Mouse (Mus musculus) mesoderm, embryonic 11.5 days (tissue): ENCODE measurements at regions not wholly inside any gene's neighbourhood (a gene's known extent, or its start where the extent isn't known, plus 50 kb on each side); places are given as distances from the start of the nearest gene placed in this dataset.
A peak's percentile ranks its signal among the peaks of the same experiment; 100 is the strongest.

Experiments
- DNase-seq: peaks from one replicate; pipeline ENCODE4 v3.0.0-alpha.2; 2012; ENCODE audit warnings: low read depth, low spot score

DNA sequence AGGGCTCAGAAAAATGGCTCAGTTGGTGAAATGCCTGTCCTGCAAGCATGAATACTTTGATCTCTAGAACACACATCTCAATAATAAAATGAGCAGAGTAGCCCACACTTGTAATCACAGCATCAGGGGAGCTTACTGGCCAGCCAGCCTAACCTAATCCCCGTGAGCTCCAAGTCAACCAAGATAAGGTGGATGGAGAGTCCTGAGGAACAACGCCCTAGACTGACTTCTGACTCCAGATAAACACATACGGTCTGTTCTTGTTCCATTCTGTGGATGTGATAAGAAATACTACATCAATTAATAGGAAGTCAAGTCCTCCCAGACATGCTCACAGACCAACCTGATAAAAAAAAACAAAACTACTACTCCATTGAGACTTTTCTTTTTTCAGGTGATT, 180.4 kb upstream of the Jarid2 start:
- DNase-seq, result no peak

DNA sequence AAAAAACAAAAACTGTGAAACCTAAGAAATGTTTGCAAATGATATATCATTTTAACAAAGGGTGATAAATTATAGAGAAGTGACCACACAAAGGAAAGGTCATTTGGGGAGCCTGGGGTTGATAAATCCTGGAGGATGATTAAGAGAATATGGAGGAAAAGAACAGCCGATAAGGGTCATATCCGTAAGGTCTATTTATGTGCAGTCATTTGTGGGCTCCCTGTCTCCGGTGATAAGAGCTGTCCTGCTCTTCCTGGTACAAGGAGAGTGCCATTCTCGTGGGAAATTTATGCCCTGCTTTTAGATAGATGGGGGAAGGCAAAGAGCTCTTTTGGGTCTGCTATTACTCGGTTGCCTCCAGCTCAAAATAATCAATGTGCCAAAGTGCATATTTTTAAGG, 175.9 kb upstream of the Jarid2 start:
- no peak for DNase-seq

DNA sequence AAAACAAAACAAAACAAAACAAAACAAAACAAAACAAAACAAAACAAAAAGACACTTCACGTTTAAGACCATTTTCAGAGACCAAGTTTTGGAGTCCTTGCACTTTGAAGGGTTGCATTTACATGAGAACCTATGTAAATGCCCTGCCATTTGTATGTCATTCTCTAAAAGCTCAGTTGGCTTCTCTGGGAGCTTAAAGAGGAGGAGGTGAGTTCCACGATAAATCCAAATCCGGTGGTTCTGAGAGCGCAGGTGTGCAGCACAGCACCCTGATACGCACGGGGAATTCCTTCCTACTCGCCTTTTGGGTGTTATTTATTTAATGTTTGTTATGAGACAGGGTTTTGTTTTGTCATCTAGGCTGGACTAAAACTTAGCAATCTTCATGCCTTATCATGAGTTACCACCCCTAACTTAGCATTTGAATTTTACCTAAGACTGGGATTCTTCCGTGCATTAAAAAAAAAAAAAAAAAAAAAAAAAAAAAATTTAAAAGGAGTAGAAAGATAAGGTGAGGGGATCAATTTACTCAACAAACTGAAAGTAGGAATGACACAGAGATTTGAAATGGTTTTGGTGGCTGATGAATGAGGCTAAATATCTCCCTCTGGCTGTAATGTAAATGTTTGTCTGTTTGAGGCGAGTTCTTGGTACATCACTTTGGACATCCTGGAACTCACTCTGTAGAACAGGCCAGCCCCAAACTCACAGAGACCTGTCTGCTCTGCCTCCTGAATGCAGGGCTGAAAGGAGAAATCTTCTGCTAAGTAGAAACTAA, 174.4 kb upstream of the Jarid2 start:
- DNase-seq, result no peak

DNA sequence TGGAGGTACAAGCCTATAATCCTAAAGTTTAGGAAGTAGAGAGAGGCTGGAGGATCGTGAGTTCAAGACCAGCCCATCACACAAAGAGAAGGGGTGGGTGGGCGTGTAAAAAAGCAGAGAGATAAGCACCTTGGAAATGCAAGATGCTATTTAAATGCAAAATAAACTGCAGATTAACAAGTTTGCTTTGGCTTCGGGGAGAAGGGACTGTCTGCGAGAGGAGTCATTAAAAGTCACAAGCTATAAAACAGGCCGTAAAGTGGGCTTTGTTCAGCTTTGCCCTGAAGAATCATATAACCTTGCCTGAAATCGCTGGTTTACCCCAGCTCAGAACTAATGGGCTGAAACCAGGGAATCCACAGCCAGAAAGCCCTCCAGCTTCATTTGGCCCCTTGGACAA, 173.3 kb upstream of the Jarid2 start:
- DNase-seq, result no peak

DNA sequence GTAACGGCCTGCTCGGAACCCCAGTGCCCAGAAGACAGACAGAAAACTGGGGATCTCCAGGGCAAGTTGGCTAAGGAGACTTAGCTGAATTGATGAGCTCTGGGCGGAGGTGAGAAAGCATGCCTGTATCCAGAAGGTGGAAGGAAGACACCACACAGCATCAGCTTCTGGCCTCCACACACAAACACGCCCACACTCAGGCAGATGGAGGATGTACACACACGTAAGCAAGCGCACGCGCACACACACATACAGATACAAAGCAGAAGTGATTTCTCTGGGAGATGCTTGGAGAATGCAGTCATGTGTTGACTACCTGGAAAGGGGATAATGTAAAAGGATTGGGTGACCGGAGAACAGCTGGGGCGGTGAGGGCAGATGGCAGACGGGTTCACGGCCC, 171.2 kb upstream of the Jarid2 start:
- DNase-seq, result no peak

DNA sequence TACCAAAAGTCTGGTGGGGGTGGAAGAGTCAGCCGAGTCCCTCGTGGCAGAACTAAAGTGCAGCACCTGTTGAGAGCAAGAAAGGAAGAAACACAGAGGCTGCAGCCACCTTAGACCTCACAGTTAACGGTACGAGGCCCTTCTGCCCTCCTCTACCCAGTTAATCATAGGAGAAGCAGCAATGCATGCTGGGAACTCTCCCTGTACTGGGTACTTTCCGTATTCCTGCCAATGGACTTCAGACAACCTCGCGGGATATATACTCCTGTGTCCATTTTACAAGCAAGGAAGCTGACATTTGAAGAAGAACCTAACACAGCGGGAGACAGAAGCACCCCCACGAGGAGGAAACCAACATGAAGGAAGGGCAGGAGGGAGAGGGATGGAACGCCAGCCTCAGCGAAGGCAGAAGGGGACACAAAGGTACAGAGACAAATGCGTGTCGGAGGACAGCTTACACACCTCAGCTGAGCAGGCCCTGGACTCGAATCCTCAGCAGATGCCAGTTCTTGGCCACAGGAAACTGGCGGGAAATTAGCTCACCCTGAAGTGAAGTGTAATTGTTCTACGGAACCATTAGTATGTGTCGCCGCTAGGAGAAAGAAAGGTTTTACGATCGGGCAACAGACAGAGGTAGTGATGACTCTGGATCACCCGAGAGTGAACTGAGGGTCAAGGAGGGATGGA, 170.6 kb upstream of the Jarid2 start:
- DNase-seq, result no peak

DNA sequence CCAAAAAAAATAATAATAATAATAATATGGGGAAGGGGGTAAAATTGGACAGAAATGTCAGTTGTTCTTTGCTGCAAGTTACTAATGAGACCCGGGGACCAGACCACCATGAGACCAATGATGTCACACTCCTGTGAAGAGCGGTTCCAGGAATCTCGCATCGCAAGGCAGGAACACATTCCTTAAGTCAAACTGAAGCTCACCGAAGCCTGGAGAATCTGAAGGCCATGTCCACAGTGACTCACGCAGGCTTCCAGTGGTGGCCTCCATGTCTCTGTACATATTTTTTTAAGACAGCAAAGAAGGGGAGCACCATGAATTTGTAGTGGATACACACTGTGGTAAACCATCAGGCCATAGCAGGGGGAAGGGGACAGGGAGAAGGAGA, 170.1 kb upstream of the Jarid2 start:
- no peak for DNase-seq

DNA sequence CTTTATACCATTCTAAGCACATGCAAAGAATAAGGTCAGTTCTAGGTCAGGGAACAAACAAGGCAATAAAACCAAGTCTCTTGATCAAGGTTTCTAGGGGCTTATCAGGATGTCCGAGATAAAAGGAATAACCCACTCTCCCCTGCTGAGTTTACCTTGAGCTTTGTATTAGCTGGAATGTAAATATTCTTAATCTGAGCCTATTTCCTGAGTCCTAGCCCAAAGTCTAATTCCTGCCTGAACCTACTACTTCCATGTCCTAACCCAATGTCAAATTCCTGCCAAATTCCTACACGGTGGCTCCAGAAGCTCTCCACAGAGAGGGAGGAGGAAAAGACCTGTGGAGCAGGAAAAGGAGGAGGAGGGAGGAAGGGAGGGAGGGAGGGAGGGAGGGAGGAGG, 169.6 kb upstream of the Jarid2 start:
- no peak for DNase-seq

DNA sequence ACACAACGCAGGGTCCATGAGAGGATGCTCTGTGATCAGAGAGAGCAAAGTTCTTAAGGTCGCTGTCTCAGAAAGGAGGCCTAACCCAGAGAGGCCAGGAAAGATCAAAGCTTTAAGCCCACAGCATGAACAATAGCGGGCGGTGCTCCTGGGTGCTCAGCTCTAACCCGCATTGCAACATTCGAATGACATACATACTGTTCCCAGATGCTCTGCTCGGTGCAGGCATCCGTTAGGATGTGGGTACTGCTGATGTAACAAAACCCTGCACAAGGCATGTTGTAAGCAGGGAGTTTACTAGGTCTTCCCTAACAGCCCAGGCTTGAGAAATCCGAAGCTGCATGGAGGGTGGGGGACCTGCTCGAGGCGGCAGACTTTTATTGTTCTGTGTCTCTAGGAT, 164.6 kb upstream of the Jarid2 start:
- peak; percentile 30 for DNase-seq

DNA sequence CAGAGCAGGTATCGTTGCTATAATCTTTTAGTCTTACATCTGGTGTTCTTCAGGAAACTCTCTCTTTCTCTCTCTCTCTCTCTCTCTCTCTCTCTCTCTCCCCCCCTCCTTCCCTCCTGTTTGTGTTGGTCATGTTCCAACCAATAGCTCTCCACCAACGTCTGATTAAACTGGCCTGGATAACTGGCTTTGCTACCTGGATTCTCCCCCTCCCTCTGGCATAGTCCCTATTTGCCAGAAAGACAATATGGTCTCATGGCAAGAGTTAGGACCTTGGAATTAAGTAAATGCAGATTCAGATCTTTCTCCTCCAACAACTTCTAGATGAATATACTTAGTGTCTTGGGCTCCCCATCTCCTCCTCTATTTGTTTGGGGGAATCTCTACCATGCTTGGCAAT, 161.6 kb upstream of the Jarid2 start:
- no peak for DNase-seq

DNA sequence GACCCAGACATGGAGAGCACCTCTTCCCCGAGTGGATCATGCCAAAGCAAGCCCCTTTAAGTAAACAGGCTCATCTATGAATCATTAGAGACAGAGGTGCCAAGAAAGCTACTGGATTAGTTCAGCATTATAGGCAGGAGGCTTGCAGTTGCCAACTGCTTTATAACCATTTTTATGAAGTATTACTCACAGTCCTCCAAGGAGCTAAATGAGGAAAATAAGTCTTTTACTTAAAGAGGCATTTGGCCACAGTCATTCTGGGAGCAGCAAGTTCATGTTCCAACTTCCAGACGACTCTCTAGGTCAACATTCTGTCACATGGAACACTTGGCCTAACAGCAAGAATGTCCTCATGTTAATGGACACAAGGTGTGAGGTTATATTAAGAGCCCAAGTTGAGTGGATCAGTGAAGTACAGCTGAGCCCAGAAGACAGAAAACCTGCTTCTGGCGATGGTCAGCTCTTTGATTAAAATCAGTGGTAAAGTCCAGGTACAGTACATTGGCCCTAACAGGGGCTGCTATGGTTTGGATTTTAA, 160.0 kb upstream of the Jarid2 start:
- DNase-seq, result no peak

DNA sequence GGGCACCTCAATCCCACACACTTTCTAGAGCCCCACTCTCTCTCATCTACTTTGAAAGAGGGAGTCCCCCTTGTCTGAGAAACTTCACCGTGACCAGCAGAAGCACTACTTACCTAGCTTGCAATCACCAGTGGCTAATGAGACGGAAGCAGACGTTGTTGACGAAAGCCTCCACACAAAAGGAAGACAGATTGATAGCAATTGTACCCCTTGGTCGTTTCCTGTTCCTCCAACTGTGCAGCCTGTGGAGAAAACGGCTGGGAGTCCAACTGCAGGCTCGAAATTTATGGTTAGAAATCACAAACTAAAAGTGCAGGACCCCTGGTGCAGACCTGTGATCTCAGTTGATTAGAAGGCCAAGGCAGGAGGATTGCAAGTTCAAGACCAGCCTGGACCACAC, 155.8 kb upstream of the Jarid2 start:
- DNase-seq, result peak; percentile 37

DNA sequence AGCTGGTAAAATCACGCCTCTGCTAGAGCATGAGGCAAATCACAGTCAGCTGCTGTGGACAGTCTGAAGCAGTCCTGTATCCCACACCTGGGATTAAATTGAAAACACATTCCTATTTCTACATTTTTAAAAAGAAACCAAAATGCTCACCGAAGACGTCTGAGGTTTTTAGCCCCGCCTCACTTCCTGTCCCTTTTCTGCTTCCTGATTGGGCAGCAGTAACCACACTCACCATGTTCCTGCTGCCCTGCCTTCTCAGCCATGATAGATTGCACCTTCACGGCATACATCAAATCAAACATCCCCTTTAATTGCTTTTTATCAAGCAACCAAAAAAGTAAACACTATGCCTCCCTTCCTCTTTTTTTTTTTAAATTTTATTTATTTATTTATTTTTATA, 150.1 kb upstream of the Jarid2 start:
- no peak for DNase-seq

DNA sequence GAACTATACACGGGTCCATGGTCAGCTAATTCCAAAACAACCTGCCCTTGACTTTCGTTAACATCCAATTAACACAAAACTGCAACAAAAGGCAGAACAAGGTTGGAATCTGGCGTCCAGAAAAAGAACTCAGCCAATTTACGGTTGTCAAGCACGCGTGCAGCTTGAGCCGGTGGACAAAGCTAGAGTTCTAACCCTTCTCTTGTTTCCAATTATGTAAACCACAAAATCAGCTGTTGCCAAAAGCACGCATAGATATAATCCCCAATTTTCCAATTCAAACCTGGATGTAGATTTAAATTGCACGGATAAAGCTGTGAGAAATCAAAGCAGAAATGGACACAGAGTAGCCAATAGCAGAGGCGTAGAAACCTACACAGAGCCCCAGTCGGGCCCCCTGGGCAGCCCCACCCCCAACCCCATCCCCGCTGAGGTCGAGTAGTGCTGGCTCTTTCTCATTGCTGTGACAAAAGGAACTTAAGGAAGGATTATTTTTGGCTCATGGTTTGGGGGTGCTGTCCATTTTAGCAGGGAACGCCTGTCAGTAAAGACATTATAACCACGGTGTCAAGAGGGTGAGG, 149.0 kb upstream of the Jarid2 start:
- DNase-seq, result no peak

DNA sequence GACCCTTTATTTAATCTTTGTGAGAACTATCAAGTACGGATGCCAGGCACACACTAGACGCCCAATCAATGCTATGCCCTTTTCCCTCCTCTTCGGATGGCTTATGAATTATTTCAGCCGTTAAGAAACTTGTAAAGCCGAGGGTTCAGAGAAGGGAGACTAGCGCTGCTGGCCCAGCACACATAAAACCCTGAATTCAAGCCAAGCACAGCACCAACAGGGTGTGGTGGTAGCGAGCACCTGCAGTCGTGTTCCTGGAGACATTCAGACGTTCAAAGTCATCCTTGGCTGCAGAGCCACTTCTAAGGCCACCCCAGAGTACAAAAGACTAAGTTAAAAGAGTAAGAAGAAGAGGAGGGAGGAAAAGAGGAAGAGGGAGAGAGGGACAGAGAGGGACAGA, 148.5 kb upstream of the Jarid2 start:
- no peak for DNase-seq

DNA sequence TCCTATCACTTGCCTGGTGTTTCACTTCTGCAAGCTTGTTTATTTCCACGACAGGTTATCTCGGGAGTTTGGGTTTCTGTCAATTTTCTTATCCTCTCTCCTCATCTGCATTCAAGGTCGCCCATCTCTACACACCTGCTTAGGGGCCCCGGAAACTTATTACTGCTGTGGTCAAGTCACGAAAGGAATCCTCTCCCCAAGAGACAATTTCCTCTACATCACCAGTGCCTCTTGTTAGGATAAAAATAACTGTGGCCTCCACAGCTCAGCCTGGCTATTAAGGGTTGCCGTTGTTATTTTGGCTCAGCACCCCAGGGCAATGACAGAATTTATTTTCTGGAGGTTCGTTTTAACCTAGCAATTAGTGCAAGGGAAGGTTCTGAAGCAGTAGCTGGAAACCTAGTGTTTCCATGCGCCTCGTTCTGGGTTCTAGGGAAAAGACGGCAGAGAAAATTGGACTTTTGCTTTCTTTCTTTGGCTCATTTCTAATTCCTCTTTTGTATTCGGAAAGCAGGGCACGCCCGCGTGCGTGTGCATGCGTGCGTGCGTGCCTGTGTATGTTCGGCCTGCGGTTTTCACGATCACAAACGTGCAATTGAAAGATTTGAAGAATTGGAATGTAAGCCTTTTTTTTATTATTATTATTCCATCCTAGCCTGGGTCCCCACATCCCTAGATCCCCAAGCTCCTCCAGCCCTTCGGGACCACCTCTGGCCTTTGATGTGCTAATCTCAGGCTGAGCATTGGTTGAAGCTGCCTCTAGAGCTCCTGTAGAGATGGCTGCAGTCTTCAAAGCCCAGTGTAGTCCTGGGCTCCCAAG, 147.1 kb upstream of the Jarid2 start:
- DNase-seq, result no peak

DNA sequence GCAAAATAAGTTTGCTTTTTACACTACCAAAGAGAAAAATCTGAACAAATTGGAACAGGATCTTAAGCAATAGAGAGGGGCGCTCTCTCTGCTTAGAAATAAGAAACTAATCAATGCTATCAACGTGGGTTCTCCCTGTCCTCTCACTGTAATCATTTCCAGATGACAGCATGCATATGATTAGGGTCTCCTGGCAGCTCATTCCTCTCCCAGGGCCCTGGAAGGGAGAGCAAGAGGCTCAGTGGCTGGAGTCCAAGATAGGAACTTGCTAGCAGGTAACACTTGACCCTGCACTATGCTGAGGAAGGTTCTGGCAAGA, 146.5 kb upstream of the Jarid2 start:
- DNase-seq, result peak; percentile 48

DNA sequence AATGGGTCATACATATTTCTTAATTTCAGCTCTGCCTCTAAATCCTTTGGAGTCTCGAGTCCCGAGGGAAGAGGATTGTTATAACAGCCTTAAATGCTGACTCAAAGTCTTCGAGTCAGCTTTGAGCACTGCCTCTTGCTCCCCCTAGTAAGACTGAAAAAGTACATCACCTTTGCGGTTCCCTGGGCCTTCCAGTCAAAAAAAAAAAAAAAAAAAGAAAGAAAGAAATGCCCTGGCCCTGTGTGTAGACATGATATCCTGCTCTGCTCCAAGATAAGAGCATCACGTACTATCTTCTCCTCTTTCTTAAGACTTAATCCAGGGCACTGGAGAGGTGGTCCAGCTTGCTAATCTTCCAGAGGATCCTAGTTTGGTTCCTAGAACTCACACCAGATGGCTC, 145.7 kb upstream of the Jarid2 start:
- DNase-seq, result no peak

DNA sequence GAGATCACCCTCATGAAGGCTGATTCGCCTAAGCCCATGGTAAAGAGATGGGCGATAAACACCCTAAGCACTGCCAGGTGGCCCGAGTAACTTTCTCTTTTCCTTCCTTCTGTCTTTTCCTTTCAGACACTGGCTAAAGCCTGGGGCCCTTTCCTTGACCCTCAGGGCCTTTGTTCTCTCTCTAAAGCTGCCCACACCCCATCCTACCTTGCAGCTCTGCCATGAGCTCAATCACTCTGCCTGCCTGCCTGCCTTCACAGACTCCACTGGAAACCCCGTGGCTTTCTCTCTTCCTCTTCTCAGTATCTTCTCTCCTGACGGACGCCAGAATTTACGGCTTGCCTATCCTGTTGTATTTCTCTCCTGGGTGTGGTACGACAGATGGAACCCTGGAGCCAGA, 145.1 kb upstream of the Jarid2 start:
- no peak for DNase-seq

DNA sequence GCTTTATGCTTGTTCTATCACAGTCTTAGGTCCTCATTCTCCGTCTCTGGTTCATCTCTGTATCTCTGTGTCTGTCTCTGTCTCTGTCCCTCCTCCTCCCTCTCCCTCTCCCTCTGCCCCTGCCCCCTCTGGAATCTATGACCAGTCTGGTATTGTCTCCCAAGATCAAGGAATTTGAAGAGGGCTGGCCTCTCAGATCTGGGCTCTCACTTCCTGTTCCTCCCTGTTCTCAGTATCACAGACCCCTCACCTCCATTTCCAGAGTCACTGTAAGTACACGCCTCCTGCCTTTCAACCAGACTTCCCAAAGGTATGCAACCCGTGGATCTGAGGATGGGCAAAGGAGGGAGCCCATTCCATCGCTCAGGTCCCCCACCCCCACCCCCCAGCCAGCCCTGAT, 144.7 kb upstream of the Jarid2 start:
- DNase-seq, result no peak

DNA sequence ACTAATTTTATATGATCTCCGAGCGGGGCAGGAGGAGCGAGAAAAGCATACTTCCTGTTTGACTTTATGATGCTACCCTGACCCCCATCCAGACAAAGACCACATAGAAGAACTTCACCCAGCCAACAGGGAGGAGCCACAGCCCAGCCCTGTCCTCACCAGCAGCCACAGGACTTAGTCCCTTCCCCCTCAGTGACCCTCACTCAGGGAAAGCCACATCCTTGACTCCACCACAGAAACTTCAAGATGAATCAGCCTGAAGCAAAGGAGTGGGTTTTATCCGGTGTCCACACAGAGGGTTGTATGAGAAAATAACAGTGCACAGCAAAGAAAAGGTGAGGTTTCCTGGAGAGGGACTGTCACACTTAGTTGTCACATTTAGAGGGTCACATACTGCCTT, 141.4 kb upstream of the Jarid2 start:
- DNase-seq, result no peak

DNA sequence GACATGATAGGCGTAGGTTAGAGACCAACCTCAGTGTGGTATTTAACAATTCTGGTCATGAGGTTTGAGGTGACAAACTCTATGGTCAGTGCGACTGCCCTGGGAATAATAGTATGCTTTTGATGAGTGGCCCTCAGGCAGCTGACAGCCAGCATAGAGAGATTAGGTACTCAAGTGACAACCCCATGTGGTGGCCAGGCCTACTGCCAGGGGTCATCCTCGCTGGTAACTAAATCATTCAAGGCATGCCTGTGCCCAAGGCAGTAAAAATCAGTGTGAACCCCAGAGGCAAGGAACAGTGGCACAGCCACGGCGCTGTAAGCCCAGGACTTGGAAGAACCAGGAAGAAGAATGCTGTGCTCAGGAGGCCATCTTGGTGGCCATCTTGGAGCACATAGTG, 134.6 kb upstream of the Jarid2 start:
- no peak for DNase-seq
